Mouse (Mus musculus) midbrain, embryonic 14.5 days (tissue): ENCODE measurements around the gene Tuba3b. TPM values are rescaled to one million over a fixed set of nuclear protein-coding genes. Genes with fewer than 3 reads are reported as not detected.

ENCODE experiments used
- ATAC-seq: fragments of 200-750 bp; cut with Nextera tagmentation; 2 replicates; pipeline ENCODE4 v1.8.0; 2017; ENCODE audit warnings: moderate number of reproducible peaks, moderate library complexity; ENCODE audit not compliant: low FRiP score, low TSS enrichment
- DNase-seq: peaks from one replicate; pipeline ENCODE4 v3.0.0-alpha.2; 2015
- H3K27ac ChIP-seq: fragments of 300-500 bp; sonication (generic); replicated peaks from 2 replicates; pipeline ENCODE4 v1.5.1; 2014; ENCODE audit warnings: mild to moderate bottlenecking, low read depth, low read length, moderate library complexity
- H3K27me3 ChIP-seq: fragments of 300-500 bp; sonication (generic); 2 replicates; pipeline ENCODE4 v1.6.1; 2014; ENCODE audit warnings: low read length, control low read depth, mixed read lengths; ENCODE audit not compliant: control insufficient read depth, insufficient read depth
- H3K36me3 ChIP-seq: fragments of 300-500 bp; sonication (generic); 2 replicates; pipeline ENCODE4 v1.6.1; 2014; ENCODE audit warnings: low read length, control low read depth; ENCODE audit not compliant: control insufficient read depth, insufficient read depth
- H3K4me1 ChIP-seq: fragments of 300-500 bp; sonication (generic); 2 replicates; pipeline ENCODE4 v1.6.1; 2014; ENCODE audit warnings: mild to moderate bottlenecking, antibody characterized with exemption, low read length, control low read depth; ENCODE audit not compliant: control insufficient read depth, insufficient read depth
- H3K4me2 ChIP-seq: fragments of 300-500 bp; sonication (generic); 2 replicates; pipeline ENCODE4 v1.6.1; 2014; ENCODE audit warnings: mild to moderate bottlenecking, low read length, moderate library complexity
- H3K4me3 ChIP-seq: fragments of 300-500 bp; sonication (generic); replicated peaks from 2 replicates; pipeline ENCODE4 v1.5.1; 2014; ENCODE audit warnings: low read depth, low read length
- H3K9ac ChIP-seq: fragments of 300-500 bp; sonication (generic); replicated peaks from 2 replicates; pipeline ENCODE4 v1.6.1; 2014; ENCODE audit warnings: mild to moderate bottlenecking, low read length, moderate library complexity
- H3K9me3 ChIP-seq: fragments of 300-500 bp; sonication (generic); 2 replicates; pipeline ENCODE4 v1.6.1; 2016; ENCODE audit warnings: low read length, control low read depth, mixed read lengths; ENCODE audit not compliant: control insufficient read depth
- WGBS: fragments of 180-500 bp; shearing (Covaris S2); extraction: QIAGEN DNeasy Blood & Tissue Kit; methylation state at CpG from one replicate; pipeline ENCODE4 v1.1.7; 2014; 5-methylcytosine and 5-hydroxymethylcytosine counted together
- polyA plus RNA-seq: library from polyadenylated mRNA; unstranded; fragments of >200 nt; fragmentation: Nextera tagmentation; extraction: Ambion mirVana; gene quantifications from 2 replicates; pipeline ENCODE4 v1.2.1, GENCODE M21; 2014

The Tuba3b gene
- polyA plus RNA-seq: 0.12 TPM in 1 of 2 replicates, not detected in the other

DNA sequence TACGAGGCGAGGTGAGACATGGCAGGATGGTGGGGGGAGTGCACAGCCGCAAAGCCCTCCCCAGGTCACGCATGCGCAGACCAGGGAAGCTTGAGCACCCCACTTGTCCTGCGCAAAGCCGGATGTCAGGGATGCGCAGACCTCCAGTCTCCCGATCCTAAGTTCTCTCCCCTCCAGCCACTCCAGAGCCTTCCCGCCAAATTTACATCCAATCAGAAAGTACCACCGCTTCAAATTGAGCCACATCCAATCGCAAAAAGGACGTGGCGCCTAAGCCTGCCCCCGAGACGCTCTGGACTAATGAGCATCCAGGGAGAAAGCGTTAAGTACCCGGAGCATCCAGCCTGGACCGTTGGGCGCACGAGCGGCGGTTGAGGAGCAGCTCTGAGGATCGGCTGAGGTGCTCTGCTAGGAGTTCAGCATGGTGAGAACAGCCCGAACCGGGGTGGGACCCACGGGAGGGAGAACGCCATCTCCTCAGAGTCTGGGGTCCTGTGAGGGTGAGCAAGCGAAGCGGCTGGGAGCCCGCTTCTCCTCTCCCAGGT is at the start of gene Tuba3b:
Tuba3b (plus strand) TSS at position 92 of the 545 bp plus-strand sequence.
- WGBS: 96% methylated on average over 31 of the region's 31 CpGs

DNA sequence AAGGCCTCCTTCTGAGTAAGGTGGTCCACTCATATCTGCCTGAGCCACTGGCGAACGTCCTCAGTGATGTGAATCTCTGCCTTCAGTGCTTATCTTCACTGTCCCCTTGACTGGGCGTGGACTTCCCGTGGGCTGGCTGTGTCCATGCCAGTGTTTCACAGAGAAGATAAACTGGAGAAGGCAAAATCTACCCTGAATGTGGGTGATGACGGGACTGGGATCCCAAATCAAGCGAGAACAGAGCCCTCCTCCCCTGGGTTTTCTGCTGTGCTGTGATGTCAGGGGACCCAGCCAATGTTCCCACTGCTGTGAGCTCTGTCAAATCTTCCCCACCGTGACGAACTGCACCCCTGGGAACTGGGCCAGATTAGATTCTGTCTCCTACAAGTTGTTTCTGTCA is 48.3 kb upstream of the Tuba3b start:
- Histone ChIP-seq H3K36me3 (no peaks in the 10 kb centered on the region), H3K9me3 (no peaks in the 10 kb centered on the region), H3K27me3 (no peaks in the 10 kb centered on the region), H3K4me1 (no peaks in the 10 kb centered on the region), H3K9ac (no peak overlapping the region), H3K4me2 (no peak overlapping the region), H3K27ac (no peak overlapping the region), H3K4me3 (no peak overlapping the region)
- WGBS: 76% methylated on average over 8 of the region's 8 CpGs
- no peak for DNase-seq
- ATAC-seq: no peak

More for the DNA sequence above, at the start of gene Tuba3b:
- DNase-seq (no peak), ATAC-seq (no peak)
- Histone ChIP-seq H3K4me1 (0 out of 2 replicates have a peak, but pooled peaks cover 5% of the 10 kb centered on the region), H3K4me2 (no peak within 1 kb of the TSS), H3K9me3 (no peaks in the 10 kb centered on the region), H3K36me3 (no peaks in the 10 kb centered on the region), H3K4me3 (no peak within 1 kb of the TSS), H3K9ac (no peak within 1 kb of the TSS), H3K27me3 (no peaks in the 10 kb centered on the region), H3K27ac (no peak within 1 kb of the TSS)

DNA sequence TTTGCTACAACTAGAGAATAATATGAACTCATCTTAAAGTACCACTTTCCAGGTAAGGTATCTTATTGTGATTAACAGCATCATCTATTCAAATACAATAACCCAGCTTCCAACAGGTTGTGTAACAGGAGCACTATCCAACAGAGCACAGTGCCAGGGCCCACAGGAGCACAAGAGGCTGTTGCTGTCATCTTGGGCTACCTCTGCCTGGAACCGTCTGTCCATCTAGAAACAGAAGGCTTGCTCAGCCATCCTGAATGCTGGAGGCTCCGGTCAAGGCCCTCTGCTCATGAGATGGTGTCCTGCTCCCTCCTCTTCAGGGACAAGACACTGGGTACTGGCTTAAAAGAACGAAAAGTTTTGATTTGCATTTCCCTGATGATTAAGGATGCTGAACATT is 47.7 kb upstream of the Tuba3b start:
- H3K27ac ChIP-seq: no peak overlapping the region
- no peaks in the 10 kb centered on the region for H3K4me1 ChIP-seq
- no peaks in the 10 kb centered on the region for H3K9me3 ChIP-seq
- H3K27me3 ChIP-seq: no peaks in the 10 kb centered on the region
- ATAC-seq (no peak), DNase-seq (no peak)
- H3K36me3 ChIP-seq: no peaks in the 10 kb centered on the region
- H3K9ac ChIP-seq: no peak overlapping the region
- WGBS: 81% methylated on average over 3 of the region's 3 CpGs
- no peak overlapping the region for H3K4me3 ChIP-seq
- no peak overlapping the region for H3K4me2 ChIP-seq

DNA sequence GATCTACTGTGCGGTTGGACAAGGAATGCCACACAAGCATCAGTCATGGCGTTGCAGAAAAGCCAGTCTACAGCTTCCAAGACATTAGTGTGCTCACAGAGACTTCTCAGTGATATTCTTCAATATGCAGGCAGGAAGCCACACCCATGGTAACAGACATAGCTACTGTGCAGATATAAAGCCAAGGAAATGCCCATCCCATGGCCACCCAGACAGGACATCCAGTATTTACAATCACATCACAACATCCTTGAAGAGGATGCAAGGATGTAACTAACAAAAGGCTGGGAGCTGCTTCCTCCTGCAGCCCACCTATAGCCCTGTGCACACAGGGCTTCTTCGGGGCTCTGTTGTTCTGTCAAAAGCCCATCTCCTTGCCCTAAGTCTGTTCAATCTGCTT is 46.9 kb upstream of the Tuba3b start:
- no peak overlapping the region for H3K9ac ChIP-seq
- 94% methylated on average over 3 of the region's 3 CpGs for WGBS
- H3K4me3 ChIP-seq: no peak overlapping the region
- no peak overlapping the region for H3K27ac ChIP-seq
- DNase-seq: no peak
- H3K36me3 ChIP-seq: no peaks in the 10 kb centered on the region
- no peak for ATAC-seq
- no peak overlapping the region for H3K4me2 ChIP-seq
- no peaks in the 10 kb centered on the region for H3K4me1 ChIP-seq
- H3K27me3 ChIP-seq: no peaks in the 10 kb centered on the region
- H3K9me3 ChIP-seq: no peaks in the 10 kb centered on the region

DNA sequence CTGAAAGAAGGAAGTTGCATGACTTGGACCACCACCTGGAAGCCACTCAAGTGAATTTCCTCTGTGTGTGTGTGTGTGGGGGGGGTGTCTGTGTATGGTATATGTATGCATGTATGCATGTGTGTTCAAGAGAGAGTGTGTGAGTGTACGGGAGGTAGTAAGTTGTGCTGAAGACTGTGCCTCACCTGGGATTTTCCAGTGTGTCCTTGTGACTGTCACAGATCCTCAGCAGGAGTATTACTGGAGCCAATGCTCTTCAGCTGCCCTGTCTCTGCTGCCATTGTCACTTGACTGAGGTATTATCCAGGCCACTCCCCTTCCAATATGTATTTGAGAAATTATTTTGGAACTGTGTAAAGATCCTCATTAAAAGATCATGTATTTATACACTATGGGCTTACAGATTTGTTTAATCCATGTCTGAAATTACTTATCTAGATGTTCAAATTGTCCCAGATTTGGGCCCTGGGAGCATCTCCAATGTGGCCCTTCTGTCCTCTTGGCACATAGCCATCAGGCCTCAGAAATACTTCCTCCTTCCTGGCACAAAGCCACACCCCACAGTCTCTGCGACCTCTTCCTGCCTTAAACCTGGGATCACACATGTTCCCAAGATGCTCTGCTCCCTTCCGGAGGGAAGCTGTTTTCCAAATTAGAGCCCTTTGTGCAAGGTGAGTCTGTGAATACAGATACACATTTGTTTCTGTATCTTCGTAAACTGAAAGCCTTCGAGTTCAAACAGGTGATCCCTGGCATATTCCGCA is 42.1 kb upstream of the Tuba3b start:
- H3K4me1 ChIP-seq: 0 out of 2 replicates have a peak, but pooled peaks cover 3% of the 10 kb centered on the region
- no peak overlapping the region for H3K4me3 ChIP-seq
- DNase-seq (no peak), ATAC-seq (no peak)
- no peaks in the 10 kb centered on the region for H3K9me3 ChIP-seq
- no peak overlapping the region for H3K27ac ChIP-seq
- H3K4me2 ChIP-seq: no peak overlapping the region
- H3K27me3 ChIP-seq: no peaks in the 10 kb centered on the region
- 87% methylated on average over 6 of the region's 6 CpGs for WGBS
- no peak overlapping the region for H3K9ac ChIP-seq
- H3K36me3 ChIP-seq: no peaks in the 10 kb centered on the region

DNA sequence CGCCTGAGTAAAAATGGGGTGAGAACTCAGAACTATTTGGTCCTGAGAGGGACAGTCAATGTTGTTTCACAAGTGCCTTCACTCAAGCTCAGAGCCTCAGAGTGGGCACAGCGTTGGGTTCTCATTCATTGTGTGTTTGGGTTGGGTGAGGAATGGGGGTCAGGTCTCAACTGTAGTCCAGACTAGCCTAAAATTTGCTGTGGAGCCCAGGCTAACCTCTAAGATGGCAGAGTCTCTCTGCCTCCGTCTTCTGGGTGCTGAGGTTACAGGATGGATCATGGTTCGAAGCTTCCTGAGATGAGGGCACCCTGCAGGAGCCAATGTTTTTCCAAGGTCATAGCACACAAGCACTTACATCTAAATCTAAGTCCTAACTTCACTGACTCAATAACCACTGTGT is 38.8 kb upstream of the Tuba3b start:
- H3K36me3 ChIP-seq: no peaks in the 10 kb centered on the region
- whole genome bisulfite sequencing: 95% methylated on average over 4 of the region's 4 CpGs
- DNase-seq (no peak), ATAC-seq (no peak)
- H3K27ac ChIP-seq: no peak overlapping the region
- peaks cover 11% of the 10 kb centered on the region; the same call in 1 of the 2 replicates for H3K4me1 ChIP-seq
- H3K9ac ChIP-seq: no peak overlapping the region
- no peaks in the 10 kb centered on the region for H3K9me3 ChIP-seq
- H3K4me2 ChIP-seq: no peak overlapping the region
- no peaks in the 10 kb centered on the region for H3K27me3 ChIP-seq
- no peak overlapping the region for H3K4me3 ChIP-seq

DNA sequence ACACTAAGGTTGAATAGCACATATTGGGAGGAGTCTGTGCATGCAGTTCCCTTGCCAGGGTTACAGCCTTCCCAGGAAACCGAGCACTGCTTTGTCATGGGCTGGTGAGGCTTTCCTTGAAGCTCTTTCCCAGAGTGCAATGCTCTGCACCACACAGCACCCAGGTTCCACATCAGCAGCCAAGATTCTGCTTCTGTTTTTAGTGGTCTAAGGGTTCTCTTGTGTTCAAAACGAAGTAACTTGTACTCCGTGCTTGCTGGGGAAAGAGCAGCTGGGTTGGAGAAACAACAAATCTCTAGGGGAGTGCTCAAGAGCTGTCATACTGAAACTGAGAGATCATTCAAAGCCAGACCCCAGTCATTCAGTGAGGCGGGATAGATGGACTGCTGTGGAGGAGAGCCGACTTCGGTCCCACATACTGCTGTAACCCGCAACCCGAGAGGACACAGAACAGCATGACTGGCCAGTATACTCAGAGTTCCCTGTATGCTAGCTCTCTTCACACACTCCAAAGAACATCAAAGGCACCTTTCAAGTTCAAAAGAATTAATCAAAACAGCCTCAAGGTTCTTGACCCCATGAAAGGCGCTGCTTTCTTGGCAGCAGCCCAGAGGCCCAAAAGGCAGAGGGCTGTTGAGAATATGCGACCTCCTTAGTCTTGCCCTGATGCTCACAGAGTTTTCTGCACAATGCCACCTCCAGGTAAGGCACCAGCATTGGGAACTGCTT is 36.9 kb upstream of the Tuba3b start:
- no peak for ATAC-seq
- Histone ChIP-seq H3K27ac (peak overlapping the region; percentile 14), H3K36me3 (no peaks in the 10 kb centered on the region), H3K4me1 (peaks cover 11% of the 10 kb centered on the region; the same call in 1 of the 2 replicates), H3K4me2 (no peak overlapping the region), H3K4me3 (no peak overlapping the region), H3K9me3 (no peaks in the 10 kb centered on the region), H3K27me3 (no peaks in the 10 kb centered on the region), H3K9ac (no peak overlapping the region)
- 28% methylated on average over 10 of the region's 10 CpGs for WGBS
- peak; percentile 56 for DNase-seq

DNA sequence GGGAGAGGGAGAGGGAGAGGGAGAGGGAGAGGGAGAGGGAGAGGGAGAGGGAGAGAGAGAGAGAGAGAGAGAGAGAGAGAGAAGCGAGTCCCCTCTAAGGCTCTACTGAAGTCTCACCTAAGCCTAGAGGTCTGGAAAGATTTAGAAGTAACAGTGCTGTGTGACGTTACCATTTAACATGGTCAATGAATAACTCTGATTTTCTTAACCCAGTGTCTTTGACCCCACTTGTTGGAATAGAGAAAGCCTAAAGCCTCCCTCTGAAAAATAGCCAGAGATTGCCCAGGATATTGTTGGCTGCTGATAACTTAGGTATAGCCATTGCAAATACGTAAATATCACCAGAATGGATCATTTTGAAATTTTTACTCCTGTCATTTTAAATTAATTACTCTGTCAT is 35.8 kb upstream of the Tuba3b start:
- DNase-seq: no peak
- no peaks in the 10 kb centered on the region for H3K36me3 ChIP-seq
- H3K27ac ChIP-seq: no peak overlapping the region
- ATAC-seq: no peak
- H3K4me2 ChIP-seq: no peak overlapping the region
- H3K4me3 ChIP-seq: no peak overlapping the region
- H3K9ac ChIP-seq: no peak overlapping the region
- H3K9me3 ChIP-seq: no peaks in the 10 kb centered on the region
- H3K4me1 ChIP-seq: peaks cover 11% of the 10 kb centered on the region; the same call in 1 of the 2 replicates
- no peaks in the 10 kb centered on the region for H3K27me3 ChIP-seq
- WGBS: 88% methylated on average over 3 of the region's 3 CpGs
